Mouse (Mus musculus) kidney, postnatal 0 days (tissue): ENCODE data around the gene Olfr975. TPM values are rescaled to one million over a fixed set of nuclear protein-coding genes. Genes with fewer than 3 reads are reported as not detected.

Source experiments
- ATAC-seq: fragments of 200-750 bp; cut with Nextera tagmentation; replicated peaks from 2 replicates; pipeline ENCODE4 v1.8.0; 2017; ENCODE audit warnings: low read depth, moderate number of reproducible peaks, moderate TSS enrichment, moderate library complexity; ENCODE audit not compliant: low FRiP score
- DNase-seq: peaks from one replicate; pipeline ENCODE4 v3.0.0-alpha.2; 2016; ENCODE audit warnings: low spot score
- H3K27ac ChIP-seq: fragments of 300-500 bp; sonication (generic); 2 replicates; pipeline ENCODE4 v1.5.1; 2014; ENCODE audit warnings: mild to moderate bottlenecking
- H3K27me3 ChIP-seq: fragments of 300-500 bp; sonication (generic); 2 replicates; pipeline ENCODE4 v1.6.1; 2014; ENCODE audit warnings: low read length, mixed read lengths; ENCODE audit not compliant: insufficient read depth
- H3K36me3 ChIP-seq: fragments of 300-500 bp; sonication (generic); 2 replicates; pipeline ENCODE4 v1.6.1; 2014; ENCODE audit warnings: low read length, mixed read lengths; ENCODE audit not compliant: insufficient read depth
- H3K4me1 ChIP-seq: fragments of 300-500 bp; sonication (generic); replicated peaks from 2 replicates; pipeline ENCODE4 v1.6.1; 2014; ENCODE audit warnings: antibody characterized with exemption, low read length, mixed read lengths; ENCODE audit not compliant: insufficient read depth
- H3K4me2 ChIP-seq: fragments of 300-500 bp; sonication (generic); 2 replicates; pipeline ENCODE4 v1.6.1; 2014; ENCODE audit warnings: mild to moderate bottlenecking, low read length, moderate library complexity, mixed read lengths
- H3K4me3 ChIP-seq: fragments of 300-500 bp; sonication (generic); replicated peaks from 2 replicates; pipeline ENCODE4 v1.5.1; 2014; ENCODE audit warnings: low read depth, low read length
- H3K9ac ChIP-seq: fragments of 300-500 bp; sonication (generic); 2 replicates; pipeline ENCODE4 v1.6.1; 2014; ENCODE audit warnings: low read depth, low read length
- H3K9me3 ChIP-seq: fragments of 300-500 bp; sonication (generic); replicated peaks from 2 replicates; pipeline ENCODE4 v1.6.1; 2016; ENCODE audit warnings: low read length, inconsistent platforms, mixed read lengths
- CTCF ChIP-seq: IDR thresholded peaks from 2 replicates; pipeline ENCODE4 v1.5.1; 2016; ENCODE audit warnings: antibody characterized with exemption, low read depth, mild to moderate bottlenecking, moderate library complexity
- WGBS: fragments of 180-500 bp; shearing (Covaris S2); extraction: QIAGEN DNeasy Blood & Tissue Kit; methylation state at CpG from one replicate; pipeline ENCODE4 v1.1.7; 2014; 5-methylcytosine and 5-hydroxymethylcytosine counted together
- polyA plus RNA-seq: library from polyadenylated mRNA; unstranded; fragments of >200 nt; fragmentation: Nextera tagmentation; extraction: Ambion mirVana; gene quantifications from 2 replicates; pipeline ENCODE4 v1.2.1, GENCODE M21; 2015

Olfr975 gene
- polyA plus RNA-seq, 1 experiment from 2014 or later = not detected

DNA sequence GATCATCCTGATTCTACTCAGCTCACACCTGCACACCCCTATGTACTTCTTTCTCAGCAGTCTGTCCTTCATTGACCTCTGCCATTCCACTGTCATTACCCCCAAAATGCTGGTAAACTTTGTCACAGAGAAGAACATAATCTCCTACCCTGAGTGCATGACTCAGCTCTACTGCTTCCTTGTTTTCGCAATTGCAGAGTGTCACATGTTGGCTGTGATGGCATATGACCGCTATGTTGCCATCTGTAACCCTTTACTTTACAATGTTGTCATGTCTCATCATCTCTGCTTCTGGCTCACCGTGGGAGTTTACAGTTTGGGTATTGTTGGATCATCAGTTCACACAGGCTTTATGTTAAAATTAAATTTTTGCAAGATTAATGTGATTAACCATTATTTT, 41.9 kb downstream of the Olfr975 start:
- DNase-seq = no peak
- no peak overlapping the region for H3K9ac ChIP-seq
- 83% methylated on average over 3 of the region's 3 CpGs for WGBS
- H3K4me3 ChIP-seq = no peak overlapping the region
- no peaks in the 10 kb centered on the region for H3K4me1 ChIP-seq
- no peaks in the 10 kb centered on the region for H3K27me3 ChIP-seq
- ATAC-seq = no peak
- no peak overlapping the region for H3K4me2 ChIP-seq
- no peaks in the 10 kb centered on the region for H3K9me3 ChIP-seq
- H3K36me3 ChIP-seq = no peaks in the 10 kb centered on the region
- no peak for TF ChIP-seq CTCF
- no peak overlapping the region for H3K27ac ChIP-seq

DNA sequence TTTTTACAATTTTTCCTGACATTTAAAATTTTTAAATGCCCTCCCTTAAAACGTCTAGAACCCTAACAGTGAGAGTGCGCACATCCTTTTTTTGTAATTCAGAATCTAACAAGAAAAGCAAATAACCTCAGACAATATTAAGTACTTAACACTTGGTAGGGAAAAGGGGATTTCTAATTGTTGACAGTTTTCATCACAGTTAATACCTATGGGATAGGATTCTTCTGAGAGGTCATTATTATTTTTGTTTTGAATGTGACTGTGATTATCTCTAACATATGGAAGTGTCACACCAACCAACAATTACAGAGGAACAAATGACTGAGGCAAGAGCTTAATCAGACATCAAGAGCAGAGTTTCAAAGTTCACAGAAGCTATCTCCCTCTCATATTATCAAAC, 44.8 kb downstream of the Olfr975 start, which contains the start of gene Olfr229:
Gene Olfr229, plus strand, starts transcription at position 301 of the 400 bp plus-strand sequence.
- Histone ChIP-seq H3K36me3 (no peaks in the 10 kb centered on the region), H3K27ac (no peak within 1 kb of the TSS), H3K9ac (no peak within 1 kb of the TSS), H3K4me2 (no peak within 1 kb of the TSS), H3K27me3 (no peaks in the 10 kb centered on the region), H3K4me3 (no peak within 1 kb of the TSS), H3K4me1 (no peaks in the 10 kb centered on the region), H3K9me3 (no peaks in the 10 kb centered on the region)
- no peak for DNase-seq
- ATAC-seq = no peak
- WGBS = 70% methylated on average over 2 of the region's 2 CpGs
- TF ChIP-seq CTCF = no peak

DNA sequence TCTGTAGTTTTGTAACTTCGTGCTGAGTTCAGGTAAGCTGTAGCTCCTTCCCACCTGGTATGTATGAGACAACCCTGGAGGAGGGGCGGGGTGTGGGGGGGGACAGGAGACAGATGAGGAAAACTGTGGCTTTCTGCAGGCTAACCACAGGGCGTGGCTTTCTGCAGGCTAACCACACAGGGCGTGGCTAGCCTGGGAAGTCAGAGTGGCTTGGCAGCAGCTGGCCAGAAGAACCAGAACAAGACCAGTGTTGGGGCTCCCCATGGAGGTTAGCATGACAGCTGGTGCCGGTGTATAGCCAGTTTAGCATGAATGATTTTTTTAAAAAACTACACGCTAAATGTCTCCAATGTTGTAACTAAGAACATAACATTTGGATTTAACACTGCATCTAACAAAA, 46.7 kb downstream of the Olfr975 start:
- Histone ChIP-seq H3K27ac (no peak overlapping the region), H3K4me2 (no peak overlapping the region), H3K9me3 (no peaks in the 10 kb centered on the region), H3K4me3 (no peak overlapping the region), H3K9ac (no peak overlapping the region), H3K27me3 (no peaks in the 10 kb centered on the region), H3K36me3 (no peaks in the 10 kb centered on the region), H3K4me1 (no peaks in the 10 kb centered on the region)
- TF ChIP-seq CTCF = no peak
- ATAC-seq = no peak
- DNase-seq = no peak
- WGBS = 80% methylated on average over 6 of the region's 6 CpGs

Other genes starting within 250 kb of the Olfr975 start
- not detected in 2 replicates for gene Olfr149, start 244.9 kb downstream of the Olfr975 start, polyA plus RNA-seq
- gene Olfr965, start 240.7 kb downstream of the Olfr975 start, polyA plus RNA-seq = not detected in 2 replicates
- not detected in 2 replicates for gene Olfr150, start 221.1 kb downstream of the Olfr975 start, polyA plus RNA-seq
- gene Olfr967, start 205.8 kb downstream of the Olfr975 start, polyA plus RNA-seq = not detected in 2 replicates
- gene Olfr968, start 168.8 kb downstream of the Olfr975 start, polyA plus RNA-seq = not detected in 2 replicates
- not detected in 2 replicates for gene Olfr969, start 161.1 kb downstream of the Olfr975 start, polyA plus RNA-seq
- not detected in 2 replicates for gene Olfr970, start 143.2 kb downstream of the Olfr975 start, polyA plus RNA-seq
- gene Olfr971, start 115.2 kb downstream of the Olfr975 start, polyA plus RNA-seq = not detected in 2 replicates
- not detected in 2 replicates for gene Olfr972, start 85.6 kb downstream of the Olfr975 start, polyA plus RNA-seq
- not detected in 2 replicates for gene Olfr229, start 44.7 kb downstream of the Olfr975 start, polyA plus RNA-seq
- gene Olfr974, start 14.5 kb downstream of the Olfr975 start, polyA plus RNA-seq = not detected in 2 replicates
- gene Olfr976, start 9.1 kb upstream of the Olfr975 start, polyA plus RNA-seq = not detected in 2 replicates
- gene Olfr978, start 40.1 kb upstream of the Olfr975 start, polyA plus RNA-seq = not detected in 2 replicates
- gene Olfr979, start 51.4 kb upstream of the Olfr975 start, polyA plus RNA-seq = not detected in 2 replicates
- not detected in 2 replicates for gene Olfr980, start 57.5 kb upstream of the Olfr975 start, polyA plus RNA-seq
- gene Olfr981, start 69.4 kb upstream of the Olfr975 start, polyA plus RNA-seq = not detected in 2 replicates
- not detected in 2 replicates for gene Olfr982, start 121.8 kb upstream of the Olfr975 start, polyA plus RNA-seq
- gene Olfr983, start 141.5 kb upstream of the Olfr975 start, polyA plus RNA-seq = not detected in 2 replicates
- not detected in 2 replicates for gene Olfr984, start 162.2 kb upstream of the Olfr975 start, polyA plus RNA-seq
- gene Olfr985, start 178.1 kb upstream of the Olfr975 start, polyA plus RNA-seq = not detected in 2 replicates
- not detected in 2 replicates for gene Tmem225, start 196.1 kb upstream of the Olfr975 start, polyA plus RNA-seq
- 0.06 TPM in 1 of 2 replicates, not detected in the other for gene Olfr986, start 228.9 kb upstream of the Olfr975 start, polyA plus RNA-seq
- 3.9 and 4.3 TPM in 2 replicates for gene Zfp202, start 240.3 kb upstream of the Olfr975 start, polyA plus RNA-seq